Mouse (Mus musculus) CD4-positive, CD25-positive, alpha-beta regulatory T cell, adult 4 months (primary cell): ENCODE results near the gene Rrm2. TPM values are rescaled to one million over a fixed set of nuclear protein-coding genes. Genes with fewer than 3 reads are reported as not detected.
"Not testable (repeated sequence)": the region's sequence is repeated elsewhere in the genome, so short reads cannot be mapped to it uniquely, and the experiment has no call there.

Experiments
- ATAC-seq: one replicate; pipeline ENCODE4 v1.8.0; 2017
- polyA plus RNA-seq, 2 experiments: library from polyadenylated mRNA; unstranded; fragments of 100-300 nt; shearing (Covaris generic); gene quantifications; one replicate each; pipeline ENCODE4 v1.2.1; 2017

The Rrm2 gene
- polyA plus RNA-seq, 2 experiments from 2014 or later = 49.7 to 81.3 TPM

GRCm38 (mm10) chr12:24705502-24706263 is 2.4 kb upstream of the Rrm2 start:
- no peak for ATAC-seq

GRCm38 (mm10) chr12:24706764-24707479 is 1.1 kb upstream of the Rrm2 start:
- no peak for ATAC-seq

GRCm38 (mm10) chr12:24707480-24707802 is 600 bp upstream of the Rrm2 start:
- no peak for ATAC-seq

GRCm38 (mm10) chr12:24708824-24709218 is 780 bp downstream of the Rrm2 start:
- ATAC-seq = peak; percentile 7

GRCm38 (mm10) chr12:24709409-24709808 is 1.4 kb downstream of the Rrm2 start:
- peak; percentile 14 for ATAC-seq

GRCm38 (mm10) chr12:24709831-24710508 is 1.9 kb downstream of the Rrm2 start:
- ATAC-seq = peak; percentile 55

DNA sequence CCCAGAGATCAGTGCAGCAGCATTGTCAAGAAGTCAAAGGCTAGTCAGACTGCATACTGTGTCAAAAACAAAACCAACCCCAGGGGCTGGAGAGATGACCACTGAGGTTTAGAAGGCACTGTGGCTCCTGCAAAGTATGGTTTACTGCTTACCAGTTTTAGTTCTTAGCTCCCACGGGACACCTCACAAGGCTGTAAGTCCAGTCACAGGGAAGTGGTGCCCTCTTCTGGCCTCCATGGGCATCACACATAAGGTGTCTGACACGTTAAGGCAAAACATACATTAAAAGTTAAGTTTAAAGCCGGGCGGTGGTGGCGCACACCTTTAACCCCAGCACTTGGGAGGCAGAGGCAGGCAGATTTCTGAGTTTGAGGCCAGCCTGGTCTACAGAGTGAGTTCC is 2.6 kb downstream of the Rrm2 start:
- no peak for ATAC-seq

DNA sequence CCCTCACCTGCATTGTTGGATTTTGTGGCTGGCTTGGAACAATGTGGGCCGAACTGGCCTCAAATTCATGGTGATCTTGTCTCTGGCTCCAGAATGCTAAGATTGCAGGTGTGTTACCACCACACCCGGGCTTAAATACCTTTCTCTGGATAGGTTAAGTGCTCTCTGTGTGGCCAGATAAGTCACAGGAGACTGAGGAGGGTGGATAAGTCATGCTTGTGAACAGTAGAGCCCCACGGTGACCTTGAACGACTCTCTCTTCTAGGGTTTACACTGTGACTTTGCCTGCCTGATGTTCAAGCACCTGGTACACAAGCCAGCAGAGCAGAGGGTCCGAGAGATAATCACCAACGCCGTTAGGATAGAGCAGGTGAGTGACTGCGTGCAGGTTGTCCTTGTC is 4.4 kb downstream of the Rrm2 start:
- no peak for ATAC-seq

DNA sequence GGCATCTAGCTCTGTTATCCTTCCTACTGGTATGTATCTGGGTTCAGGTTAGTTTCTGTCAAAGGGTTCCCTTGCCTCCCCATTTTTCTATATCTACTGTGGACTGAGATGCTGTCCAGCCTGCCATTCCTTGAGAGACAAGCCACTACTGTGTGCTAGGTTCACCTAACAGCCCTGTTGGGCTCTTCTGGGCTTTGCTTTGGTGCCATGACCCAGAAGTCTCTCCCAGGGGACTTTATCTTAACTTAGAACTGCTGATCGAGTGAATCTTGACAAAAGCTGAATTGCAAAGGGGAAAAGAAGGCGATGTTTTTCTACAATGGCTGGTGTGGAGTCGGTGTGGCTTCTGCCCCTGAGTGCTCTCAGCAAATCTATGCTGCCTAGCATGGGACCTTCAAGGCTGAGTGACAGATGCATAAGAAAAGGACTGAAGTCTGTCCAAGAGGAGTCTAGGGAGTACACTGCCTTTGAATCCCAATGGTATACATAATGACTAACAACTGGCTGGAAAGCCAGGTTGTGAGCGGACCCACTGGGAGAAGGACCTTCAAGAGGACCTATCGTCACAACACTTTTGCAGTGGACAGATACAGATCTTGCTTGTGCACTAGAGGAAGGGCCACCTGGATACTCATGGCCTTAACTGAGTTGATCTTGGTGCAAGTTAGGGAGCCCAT is 6.7 kb downstream of the Rrm2 start:
- ATAC-seq = no peak

DNA sequence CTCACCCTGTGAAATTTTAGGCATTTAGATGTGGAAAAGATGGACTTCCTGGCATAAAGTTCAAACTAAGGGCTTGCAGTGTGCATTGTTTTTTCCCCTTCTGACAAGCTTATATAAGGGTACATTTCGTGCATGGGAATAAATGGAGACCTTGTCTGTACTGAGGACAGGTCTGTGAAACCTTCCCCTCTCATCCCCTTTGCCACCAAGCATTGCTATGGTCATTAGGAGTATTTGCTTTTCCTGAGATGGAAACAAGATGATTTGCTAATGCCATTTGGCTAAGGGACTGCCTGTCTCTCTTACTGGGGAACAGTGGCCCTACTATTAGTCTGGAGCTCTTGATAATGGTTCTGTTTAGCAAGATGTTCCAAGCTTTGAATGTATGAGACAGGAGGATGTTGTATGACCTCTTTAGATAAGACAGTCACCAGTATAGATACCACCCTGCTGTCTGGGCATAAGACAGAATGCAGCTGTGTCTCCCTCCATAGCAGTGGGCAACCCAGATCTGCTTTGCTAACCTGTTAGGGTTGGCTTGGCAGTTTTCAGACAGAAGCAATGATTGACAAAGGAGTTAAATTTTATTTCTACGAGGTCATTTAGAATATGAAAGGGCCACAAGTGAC is 7.3 kb downstream of the Rrm2 start:
- no peak for ATAC-seq

DNA sequence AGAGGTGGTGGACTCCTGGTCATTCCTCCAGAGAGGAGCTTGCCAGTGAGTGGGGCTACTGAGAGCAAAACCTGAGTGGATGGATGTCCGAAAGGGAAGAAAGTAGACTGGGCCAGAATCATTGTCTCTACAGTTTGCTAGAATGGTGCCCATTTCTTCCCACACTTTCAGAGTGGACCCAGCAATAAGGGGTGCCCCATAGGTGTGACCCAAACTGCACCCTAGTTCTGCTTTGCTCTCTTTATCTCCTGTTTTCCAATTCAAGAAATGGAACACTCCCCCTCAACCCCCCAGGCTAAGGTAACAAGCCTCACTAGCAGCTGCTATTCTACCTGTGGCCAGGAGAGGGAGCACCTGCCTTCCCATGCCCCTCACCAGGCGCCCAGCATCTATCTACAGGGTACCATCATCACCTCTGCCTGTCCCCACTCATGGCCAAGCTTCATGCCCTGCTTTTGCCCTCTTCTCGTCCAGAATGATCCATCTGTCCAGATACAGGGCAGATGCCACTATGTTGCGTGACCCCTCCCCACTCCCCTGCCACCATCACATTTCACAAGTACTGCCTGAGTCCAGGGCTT is 8.8 kb downstream of the Rrm2 start:
- ATAC-seq = peak; percentile 75

DNA sequence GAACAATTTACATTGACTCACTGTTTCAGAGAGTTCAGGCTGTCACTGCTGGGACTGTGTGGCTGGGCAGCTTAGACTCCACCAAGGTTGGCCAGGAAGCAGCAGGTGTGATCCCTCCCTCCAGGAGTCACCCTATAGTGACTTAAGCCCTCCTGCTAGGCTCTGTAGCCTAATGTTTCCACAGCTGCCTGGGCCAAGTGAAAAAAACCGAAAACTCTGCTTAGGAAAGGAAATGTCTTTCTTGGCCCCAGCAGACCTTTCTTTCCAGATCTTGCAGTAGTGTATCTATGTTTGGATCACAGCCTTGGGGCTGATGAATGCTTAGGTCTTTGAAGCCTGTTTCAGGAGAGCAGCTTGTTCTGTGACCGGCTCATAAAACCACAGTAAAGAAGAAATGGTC is 15.4 kb downstream of the Rrm2 start:
- ATAC-seq = no peak

- no peak for ATAC-seq
Observed at GRCm38 (mm10) chr12:24723859-24724258, 15.8 kb downstream of the Rrm2 start.

- no peak for ATAC-seq
Observed at GRCm38 (mm10) chr12:24724369-24724768, 16.3 kb downstream of the Rrm2 start.

GRCm38 (mm10) chr12:24734828-24735394 is 26.9 kb downstream of the Rrm2 start:
- ATAC-seq = no peak

GRCm38 (mm10) chr12:24736956-24737355 is 28.9 kb downstream of the Rrm2 start:
- ATAC-seq = no peak

DNA sequence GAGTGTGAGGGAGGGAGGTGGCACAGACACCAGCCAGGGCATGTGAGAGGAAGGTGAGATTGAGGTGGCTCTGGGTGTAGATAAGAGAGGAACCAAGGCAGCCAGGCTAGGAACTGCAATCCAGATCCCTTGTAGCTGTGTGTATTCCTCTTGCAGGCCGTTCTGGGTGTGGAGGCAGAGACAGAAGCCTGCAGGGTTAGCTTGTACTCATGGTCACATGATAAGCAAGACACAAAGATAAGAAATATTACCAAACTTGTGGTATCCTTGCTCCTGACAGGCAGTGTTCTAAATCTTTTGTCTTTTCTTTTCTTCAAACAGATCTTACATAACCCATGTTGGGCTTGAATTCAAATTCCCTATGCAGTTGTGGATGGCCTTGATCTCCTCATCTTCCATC is 31.9 kb downstream of the Rrm2 start:
- ATAC-seq = no peak

GRCm38 (mm10) chr12:24741535-24741934 is 33.5 kb downstream of the Rrm2 start:
- ATAC-seq = not testable (repeated sequence)

GRCm38 (mm10) chr12:24744309-24744708 is 36.3 kb downstream of the Rrm2 start:
- no peak for ATAC-seq

GRCm38 (mm10) chr12:24746579-24747296 is 38.7 kb downstream of the Rrm2 start:
- no peak for ATAC-seq

GRCm38 (mm10) chr12:24747297-24747696 is 39.3 kb downstream of the Rrm2 start:
- ATAC-seq = no peak
